Mouse (Mus musculus): Measurements from ENCODE around the gene Mrpl55. TPM values are rescaled to one million over a fixed set of nuclear protein-coding genes. Genes with fewer than 3 reads are reported as not detected.

The Mrpl55 gene
- total RNA-seq, 2 experiments from 2014 or later, result 37.3 to 39.3 TPM

DNA sequence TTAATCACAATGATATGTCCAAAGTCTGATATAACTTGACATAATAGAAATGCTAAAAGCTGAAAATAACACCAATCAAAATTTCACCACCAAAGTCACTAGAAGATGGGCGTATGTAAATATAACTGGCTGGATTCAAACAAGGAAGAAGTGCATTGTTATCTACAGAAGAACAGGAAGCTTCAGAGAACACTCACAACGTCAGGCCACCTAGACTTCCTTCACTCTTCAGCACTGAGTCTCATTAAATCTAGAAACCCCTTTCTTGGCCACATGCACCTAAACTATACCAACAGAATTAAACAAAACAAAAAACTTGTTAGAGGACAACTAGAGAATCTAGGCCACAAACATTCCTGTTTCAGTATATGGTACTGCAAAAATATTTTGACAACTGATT is 22.2 kb downstream of the Mrpl55 start:
- no peak overlapping the region; the same call in 1 of the 2 replicates for H3K4me3 ChIP-seq
- DNase-seq (ENCODE audit: low spot score in 2 of 2), result no peak
- TF ChIP-seq CTCF (conservative IDR thresholded peaks at IDR 0.05), result no peak
- H3K27ac ChIP-seq, result no peak overlapping the region

DNA sequence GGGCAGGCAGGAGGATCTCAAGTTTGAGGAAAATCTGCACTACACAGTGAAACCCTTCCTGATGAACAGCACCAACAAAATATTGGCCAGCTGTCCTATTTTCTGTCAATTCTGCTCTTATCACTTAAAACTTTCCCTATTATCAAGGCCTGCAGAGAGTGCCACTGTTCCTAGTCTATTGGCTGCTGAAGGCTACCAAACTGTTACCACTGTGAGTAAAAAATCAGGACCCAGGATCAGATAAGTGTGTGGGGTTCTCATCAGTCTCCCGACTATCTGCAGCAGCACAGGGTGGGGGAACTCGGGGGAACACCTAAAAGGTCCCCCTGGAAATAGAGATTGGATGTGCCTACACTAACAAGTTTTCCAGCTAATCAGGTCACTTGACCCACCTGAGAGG is 22.9 kb downstream of the Mrpl55 start:
- Histone ChIP-seq H3K4me3 (peak overlapping the region; percentile 81; the same call in 1 of the 2 replicates), H3K27ac (no peak overlapping the region)
- no peak for TF ChIP-seq CTCF (conservative IDR thresholded peaks at IDR 0.05)
- no peak for DNase-seq (ENCODE audit: low spot score in 2 of 2)

DNA sequence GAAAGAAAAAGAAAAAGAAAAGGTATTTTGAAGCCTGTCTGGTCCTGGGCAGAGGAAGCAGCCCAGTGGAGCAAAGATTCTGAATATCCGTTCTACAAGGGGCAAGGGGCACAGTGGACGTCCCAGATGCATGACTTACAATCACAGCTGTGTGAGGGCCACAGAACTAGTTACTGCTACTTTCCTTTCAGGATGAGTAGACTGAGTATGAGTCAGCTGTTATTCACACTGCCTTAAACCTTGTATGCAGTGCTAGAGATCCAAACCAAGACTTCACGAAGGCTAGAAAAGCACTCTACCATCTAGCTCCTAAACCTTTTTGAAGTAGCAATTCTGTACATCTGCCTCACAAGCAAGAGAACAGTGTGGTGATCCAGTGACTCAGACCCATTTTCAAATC is 24.0 kb downstream of the Mrpl55 start:
- peak overlapping the region; percentile 81 for H3K4me3 ChIP-seq
- peak overlapping the region; percentile 97 for H3K27ac ChIP-seq
- TF ChIP-seq CTCF (conservative IDR thresholded peaks at IDR 0.05), result no peak
- DNase-seq (ENCODE audit: low spot score in 2 of 2), result no peak

DNA sequence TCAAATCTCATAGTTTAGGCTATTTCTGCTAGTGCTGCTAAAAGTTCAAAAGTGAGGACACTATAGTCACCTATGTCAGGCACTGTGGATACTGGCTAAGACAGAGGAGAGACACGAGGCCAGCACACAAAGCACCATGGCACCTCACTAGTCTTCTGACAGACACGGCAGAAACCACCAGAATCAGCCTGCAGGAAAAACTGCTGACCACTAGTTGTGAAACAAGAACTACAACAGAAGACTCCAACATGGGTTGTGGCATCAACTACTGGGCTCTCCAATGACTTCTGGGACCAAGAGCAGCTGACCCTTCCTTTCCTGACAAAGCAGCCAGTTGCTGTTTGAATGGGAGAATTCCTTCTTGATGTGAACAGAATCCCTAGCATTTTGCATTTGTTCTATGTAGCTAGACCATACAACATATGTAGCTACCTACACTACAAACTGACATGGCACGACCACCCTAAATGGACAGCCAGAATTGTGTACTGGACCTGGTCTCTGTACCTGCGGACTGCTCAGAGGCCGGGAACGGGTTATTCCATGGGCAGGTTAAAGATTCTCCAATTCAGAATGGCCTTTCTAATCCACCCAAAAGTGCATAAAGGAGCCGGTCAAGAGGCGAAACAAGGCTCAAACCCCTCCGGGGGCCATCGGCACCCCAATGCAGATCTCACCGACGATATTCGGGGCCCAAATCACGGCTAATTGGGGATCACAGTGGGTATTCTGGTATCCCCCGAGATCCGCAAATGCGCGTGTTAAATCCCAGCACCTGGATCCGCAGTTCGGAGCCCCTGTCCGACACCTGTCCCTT is 24.7 kb downstream of the Mrpl55 start:
- 0 out of 2 replicates have a peak, but pooled peaks have one; percentile 12 for TF ChIP-seq CTCF (conservative IDR thresholded peaks at IDR 0.05)
- DNase-seq (ENCODE audit: low spot score in 2 of 2), result no peak
- Histone ChIP-seq H3K4me3 (peak overlapping the region; percentile 81), H3K27ac (peak overlapping the region; percentile 97)

DNA sequence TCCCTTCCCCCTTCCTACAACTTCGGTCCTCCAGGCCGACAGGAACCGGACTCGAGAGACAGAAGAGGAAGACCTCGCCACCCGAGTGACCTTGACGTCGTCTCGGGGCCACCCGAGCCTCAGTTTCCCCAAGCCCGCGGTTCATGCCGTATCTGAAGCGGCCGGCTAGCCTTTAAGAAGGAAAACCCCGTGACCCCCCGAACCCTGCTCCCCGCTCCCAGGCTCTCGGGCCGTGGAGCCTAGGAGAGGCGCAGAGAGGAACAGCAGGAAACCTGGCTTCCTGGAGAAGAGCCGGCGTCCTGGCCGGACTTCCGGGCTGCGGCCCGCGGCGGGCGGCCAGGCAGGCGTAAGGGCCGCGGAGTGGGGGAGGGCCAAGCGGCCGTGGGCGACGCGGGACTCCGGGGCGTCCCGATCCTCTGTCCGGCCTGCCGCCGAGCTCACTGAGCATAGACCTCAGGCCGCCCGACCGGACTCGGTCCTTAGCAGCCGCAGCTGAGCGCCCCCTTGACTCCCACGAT is 25.4 kb downstream of the Mrpl55 start:
- Histone ChIP-seq H3K27ac (peak overlapping the region; percentile 97), H3K4me3 (peak overlapping the region; percentile 81)
- no peak for DNase-seq (ENCODE audit: low spot score in 2 of 2)
- no peak for TF ChIP-seq CTCF (conservative IDR thresholded peaks at IDR 0.05)

DNA sequence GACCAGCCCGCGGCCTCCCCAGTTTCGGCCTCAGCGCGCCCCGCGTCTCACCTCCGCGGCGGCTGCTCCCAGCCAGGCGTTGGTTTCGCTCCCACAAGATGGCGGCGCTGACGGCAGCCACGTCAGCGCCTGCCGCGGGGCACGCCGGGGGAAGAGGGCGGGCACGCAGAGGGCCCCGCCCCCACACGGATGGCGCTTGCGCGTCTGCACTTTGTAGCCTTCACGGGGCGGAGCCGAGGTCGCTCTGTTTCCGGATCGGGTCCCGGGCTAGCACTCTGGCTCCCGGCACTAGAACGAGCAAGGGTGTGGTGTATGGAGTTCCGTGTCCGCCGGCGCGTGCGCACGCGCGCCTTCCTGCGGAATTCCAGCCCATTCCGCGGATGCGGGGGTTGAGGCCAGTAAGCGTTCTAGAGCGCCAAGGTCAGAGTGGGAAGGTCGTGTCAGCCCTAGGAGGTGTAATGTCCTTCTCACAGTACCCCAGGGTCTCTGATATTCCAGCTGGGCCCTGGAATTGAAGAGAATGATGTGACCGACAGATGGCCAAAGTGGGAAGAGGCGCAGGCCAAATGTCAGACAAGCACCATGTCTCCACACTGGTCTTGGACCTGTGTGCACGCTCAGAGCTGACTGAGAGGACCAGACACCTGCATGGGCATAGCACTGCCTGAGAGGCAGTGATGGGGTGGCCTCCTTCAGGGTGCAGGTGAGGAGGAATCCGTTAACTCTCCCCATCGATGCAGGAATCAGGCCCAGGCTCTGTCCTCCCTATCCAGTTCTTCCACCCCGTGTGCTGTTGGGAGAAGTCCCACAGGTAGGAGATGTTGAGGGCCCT is 26.1 kb downstream of the Mrpl55 start, which contains the start of gene Arf1:
Gene Arf1 (minus strand): TSS at position 149 of the 832 bp plus-strand sequence.
- peak within 1 kb of the TSS; percentile 97 for H3K27ac ChIP-seq
- peak; percentile 96 to 97 for DNase-seq (ENCODE audit: low spot score in 2 of 2)
- H3K4me3 ChIP-seq, result peak within 1 kb of the TSS; percentile 81
- no peak for TF ChIP-seq CTCF (conservative IDR thresholded peaks at IDR 0.05)

DNA sequence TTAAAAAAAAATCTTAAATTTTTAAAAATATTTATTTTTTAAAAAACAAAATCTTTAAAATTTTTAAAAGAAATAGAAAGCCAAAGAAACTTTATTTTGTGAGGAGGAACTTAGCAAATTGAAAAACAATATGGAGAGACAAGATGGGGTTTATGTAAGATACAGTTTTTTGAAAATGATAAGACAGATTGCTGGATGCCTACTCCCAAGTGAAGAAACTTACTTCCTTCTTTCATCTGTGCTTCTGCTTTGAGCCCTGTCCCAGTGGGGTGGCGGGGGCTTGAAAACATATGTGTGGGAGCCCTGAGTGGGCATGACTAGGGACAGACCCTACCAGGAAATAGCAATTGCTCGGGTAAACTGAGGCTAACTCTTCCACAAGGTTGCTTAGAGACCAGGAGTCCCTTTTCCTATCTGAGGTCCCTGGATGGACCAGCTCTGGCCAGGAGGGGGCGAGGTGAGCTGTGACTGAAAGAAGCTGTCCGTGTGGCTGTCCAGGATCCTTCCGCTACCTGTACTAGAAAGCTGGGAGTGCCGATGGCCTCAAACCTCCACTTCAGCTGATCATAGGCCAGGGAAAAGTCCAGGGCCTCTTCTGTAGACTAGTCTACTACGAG is 28.0 kb downstream of the Mrpl55 start:
- peak; percentile 41 for DNase-seq (ENCODE audit: low spot score in 2 of 2)
- peak; percentile 83 for TF ChIP-seq CTCF (conservative IDR thresholded peaks at IDR 0.05)

DNA sequence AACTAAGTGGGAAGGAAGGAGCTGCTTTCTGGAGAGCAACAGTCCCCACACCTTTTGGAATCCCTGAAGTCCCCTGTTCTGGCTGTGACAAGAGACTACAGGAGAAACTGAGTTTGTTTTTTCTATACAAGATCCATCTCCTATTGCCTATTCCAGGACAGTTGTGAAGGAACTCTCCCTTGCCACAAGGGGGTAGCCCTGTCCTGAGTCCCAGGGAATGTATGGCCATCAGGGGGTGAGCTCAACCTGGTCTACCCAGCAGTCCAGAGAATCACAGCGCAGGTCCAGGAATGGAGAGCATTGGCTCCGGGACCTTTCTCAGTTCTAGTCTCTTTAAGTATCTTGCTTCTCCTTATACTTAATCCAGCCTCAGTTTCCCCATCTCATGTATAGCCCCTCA is 30.5 kb downstream of the Mrpl55 start:
- no peak for DNase-seq (ENCODE audit: low spot score in 2 of 2)
- peak; percentile 27 for TF ChIP-seq CTCF (conservative IDR thresholded peaks at IDR 0.05)
- Histone ChIP-seq H3K27ac (no peak overlapping the region), H3K4me3 (no peak overlapping the region)

More for the DNA sequence above, 28.0 kb downstream of the Mrpl55 start:
- Histone ChIP-seq H3K4me3 (no peak overlapping the region), H3K27ac (peak overlapping the region; percentile 1; the same call in 1 of the 2 replicates)

DNA sequence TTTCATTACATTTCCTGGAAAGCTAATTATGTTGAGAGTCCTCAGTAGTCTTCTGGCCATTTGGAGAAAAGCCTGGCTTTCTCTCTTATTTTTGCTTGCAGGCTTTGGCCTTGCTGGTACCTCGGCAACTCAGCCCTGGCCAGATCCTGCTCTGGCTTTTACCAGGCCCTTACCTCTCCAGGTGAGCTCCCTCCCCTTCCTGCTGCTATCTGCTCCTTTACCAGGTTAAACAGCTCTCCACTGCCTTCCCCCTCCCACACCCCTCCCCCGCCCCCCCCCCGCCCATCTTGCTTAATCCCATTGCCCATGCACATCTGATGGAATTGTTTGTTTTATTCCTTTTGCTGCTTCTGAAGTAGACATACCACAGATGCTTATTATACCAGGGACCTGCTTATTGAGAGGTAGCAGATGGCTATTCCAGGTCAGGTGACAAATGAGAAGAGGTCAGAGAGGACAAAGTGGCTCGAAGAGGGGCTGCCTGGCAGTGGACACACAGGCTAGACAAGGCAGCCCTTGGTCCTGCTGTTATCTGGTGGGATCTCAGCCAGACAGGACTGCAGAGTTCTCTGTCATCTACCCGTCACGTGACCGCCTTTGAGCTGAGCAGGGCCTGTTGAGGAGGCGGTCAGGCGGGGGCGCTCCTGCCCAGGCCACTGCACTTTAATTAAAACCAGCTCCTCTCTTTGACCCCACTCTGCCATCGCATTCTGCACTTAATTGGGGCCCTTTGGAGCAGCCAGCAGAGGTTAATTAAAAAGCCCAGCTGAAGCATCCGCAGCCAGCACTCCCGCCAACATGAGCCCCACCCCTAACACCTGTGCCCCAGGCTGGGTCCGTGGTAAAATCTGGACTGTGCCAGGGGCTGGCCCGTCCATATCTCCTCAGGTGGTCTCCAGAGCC is 36.5 kb downstream of the Mrpl55 start:
- DNase-seq (ENCODE audit: low spot score in 2 of 2), result peak in 1 of 2 experiments; percentile 56
- no peak overlapping the region for H3K4me3 ChIP-seq
- peak; percentile 75 for TF ChIP-seq CTCF (conservative IDR thresholded peaks at IDR 0.05)
- no peak overlapping the region for H3K27ac ChIP-seq

DNA sequence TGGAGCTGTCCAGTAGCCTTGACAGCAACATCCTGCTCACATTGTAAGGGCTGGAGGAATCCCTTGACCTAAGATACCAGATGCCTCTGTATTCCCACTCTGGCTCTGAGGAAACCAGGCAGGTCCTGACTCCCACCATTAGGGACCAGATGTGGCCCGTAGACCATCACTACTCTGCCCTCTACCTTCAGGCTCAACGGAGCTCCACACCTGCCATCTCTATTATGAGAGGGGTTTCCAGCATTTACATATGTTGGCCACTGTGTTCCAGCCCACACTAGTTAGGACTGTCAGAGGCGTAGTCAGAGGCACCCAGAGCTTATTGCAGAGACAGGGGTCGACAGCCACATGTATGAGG is 37.1 kb downstream of the Mrpl55 start:
- no peak overlapping the region for H3K4me3 ChIP-seq
- TF ChIP-seq CTCF (conservative IDR thresholded peaks at IDR 0.05), result no peak
- no peak for DNase-seq (ENCODE audit: low spot score in 2 of 2)
- no peak overlapping the region for H3K27ac ChIP-seq

DNA sequence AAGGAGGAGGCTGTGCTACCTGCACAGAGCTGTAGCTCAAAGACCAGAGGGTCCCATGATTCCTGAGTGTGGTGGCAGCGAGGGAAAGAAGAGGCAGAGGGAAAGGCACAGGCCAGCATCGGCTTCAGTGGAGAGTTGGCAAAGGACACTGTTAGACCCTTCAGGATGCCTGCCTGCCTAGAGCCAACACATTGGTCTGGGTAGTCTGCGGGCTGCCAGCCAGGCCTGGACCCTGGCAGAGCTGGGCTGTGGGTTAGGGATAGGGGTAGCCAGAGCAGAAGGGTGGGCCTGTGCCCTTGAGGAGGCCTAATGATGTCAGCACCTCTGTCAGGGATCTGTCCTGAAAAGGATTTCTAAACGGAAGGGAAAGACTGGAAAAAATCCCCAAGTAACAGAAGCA is 37.5 kb downstream of the Mrpl55 start:
- TF ChIP-seq CTCF (conservative IDR thresholded peaks at IDR 0.05), result no peak
- no peak for DNase-seq (ENCODE audit: low spot score in 2 of 2)
- Histone ChIP-seq H3K27ac (no peak overlapping the region), H3K4me3 (no peak overlapping the region)

DNA sequence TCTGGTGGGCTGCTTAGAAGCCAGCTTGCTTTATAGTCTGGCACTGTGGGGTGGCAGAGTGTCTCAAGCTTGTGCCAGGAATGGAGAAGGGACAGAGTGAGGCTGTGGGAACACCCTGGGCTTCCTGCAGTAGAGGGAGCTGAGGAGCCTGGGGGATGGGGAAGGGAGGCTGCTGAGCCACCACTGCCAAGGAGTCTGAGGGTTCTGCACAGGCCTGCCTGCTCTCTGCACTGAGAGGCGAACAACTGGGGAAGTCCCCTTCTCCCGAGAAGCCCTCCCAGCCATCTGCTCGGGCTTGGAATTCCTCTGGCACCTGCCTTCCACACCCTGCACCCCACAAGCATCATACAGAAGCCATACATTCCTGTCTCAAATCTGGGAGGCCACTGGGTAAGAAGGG is 39.6 kb downstream of the Mrpl55 start:
- no peak for TF ChIP-seq CTCF (conservative IDR thresholded peaks at IDR 0.05)
- no peak for DNase-seq (ENCODE audit: low spot score in 2 of 2)
- Histone ChIP-seq H3K4me3 (no peak overlapping the region), H3K27ac (no peak overlapping the region)

Measured in layer of hippocampus, adult 2 months (tissue).